Mouse (Mus musculus) cerebellum, postnatal 14 days (tissue): Measurements from ENCODE around the gene Errfi1.

Experiments used
- DNase-seq, 2 experiments: peaks; one replicate each; pipeline ENCODE4 v3.0.0; 2021; ENCODE audit warnings: mixed read lengths in 2 of 2

Errfi1 gene

GRCm38 (mm10) chr4:150882632-150883031, 28.9 kb downstream of the Errfi1 start:
- no peak for DNase-seq

- no peak for DNase-seq
Observed at GRCm38 (mm10) chr4:150887903-150888302, 34.2 kb downstream of the Errfi1 start.

GRCm38 (mm10) chr4:150888492-150888891, 34.8 kb downstream of the Errfi1 start:
- no peak for DNase-seq

- DNase-seq: no peak
Observed at GRCm38 (mm10) chr4:150889273-150889954, 35.7 kb downstream of the Errfi1 start.

GRCm38 (mm10) chr4:150889955-150890315, 36.2 kb downstream of the Errfi1 start:
- peak in 1 of 2 experiments; percentile 47 for DNase-seq

GRCm38 (mm10) chr4:150891308-150891707, 37.6 kb downstream of the Errfi1 start:
- DNase-seq: no peak

- DNase-seq: no peak
Observed at GRCm38 (mm10) chr4:150894718-150895501, 41.2 kb downstream of the Errfi1 start.

- DNase-seq: no peak
Observed at GRCm38 (mm10) chr4:150896896-150897624, 43.3 kb downstream of the Errfi1 start.

- peak; percentile 74 to 75 for DNase-seq
Observed at GRCm38 (mm10) chr4:150898716-150899365, 45.1 kb downstream of the Errfi1 start.

- no peak for DNase-seq
Observed at GRCm38 (mm10) chr4:150900486-150900885, 46.8 kb downstream of the Errfi1 start.

- peak; percentile 77 to 90 for DNase-seq
Observed at GRCm38 (mm10) chr4:150901651-150902050, 47.9 kb downstream of the Errfi1 start.

GRCm38 (mm10) chr4:150902062-150902461, 48.3 kb downstream of the Errfi1 start:
- no peak for DNase-seq

GRCm38 (mm10) chr4:150903091-150903742, 49.5 kb downstream of the Errfi1 start:
- no peak for DNase-seq

- DNase-seq: no peak
Observed at GRCm38 (mm10) chr4:150907099-150907498, 53.4 kb downstream of the Errfi1 start.

- DNase-seq: peak in 1 of 2 experiments; percentile 57
Observed at GRCm38 (mm10) chr4:150908512-150908911, 54.8 kb downstream of the Errfi1 start.

GRCm38 (mm10) chr4:150909451-150910156, 55.9 kb downstream of the Errfi1 start:
- DNase-seq: peak; percentile 99 to 100

- peak in 1 of 2 experiments; percentile 44 for DNase-seq
Observed at GRCm38 (mm10) chr4:150910164-150910951, 56.6 kb downstream of the Errfi1 start.

GRCm38 (mm10) chr4:150913743-150914142, 60.0 kb downstream of the Errfi1 start:
- DNase-seq: no peak

GRCm38 (mm10) chr4:150914290-150914733, 60.6 kb downstream of the Errfi1 start, which contains the start of the genes Park7 and Tnfrsf9:
TSS of gene Park7 (minus strand) at chr4:150914437.
TSS of gene Tnfrsf9 (plus strand) at chr4:150914562.
- peak; percentile 97 to 98 for DNase-seq

GRCm38 (mm10) chr4:150915181-150915906, 61.6 kb downstream of the Errfi1 start:
- no peak for DNase-seq
